Mouse (Mus musculus) thymus, postnatal 4 days (tissue): ENCODE data around the gene Fignl2.

Experiments
- DNase-seq: peaks from one replicate; pipeline ENCODE4 v3.0.0; 2021

Gene Fignl2

DNA sequence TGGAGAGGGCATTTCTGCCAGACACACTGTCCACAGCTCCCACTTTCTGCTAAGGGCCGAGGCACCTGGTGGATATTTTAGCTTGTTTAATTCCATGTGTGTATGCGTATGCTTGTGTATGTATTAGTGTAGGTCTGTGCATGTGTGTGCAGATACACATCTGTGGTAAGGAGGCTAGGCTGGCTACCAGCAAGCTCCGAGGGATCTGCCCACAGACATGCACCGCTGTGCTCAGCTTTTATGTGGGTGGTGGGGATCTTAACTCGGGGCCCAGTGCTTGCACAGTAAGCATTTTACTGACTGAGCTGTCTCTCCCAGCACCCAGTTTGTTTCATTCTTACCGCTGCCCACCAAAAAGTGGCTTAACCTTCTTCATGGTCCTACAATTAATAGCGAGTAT is 71.1 kb downstream of the Fignl2 start:
- DNase-seq: no peak

GRCm38 (mm10) chr15:101006251-101007040 is 71.9 kb downstream of the Fignl2 start:
- DNase-seq: no peak

DNA sequence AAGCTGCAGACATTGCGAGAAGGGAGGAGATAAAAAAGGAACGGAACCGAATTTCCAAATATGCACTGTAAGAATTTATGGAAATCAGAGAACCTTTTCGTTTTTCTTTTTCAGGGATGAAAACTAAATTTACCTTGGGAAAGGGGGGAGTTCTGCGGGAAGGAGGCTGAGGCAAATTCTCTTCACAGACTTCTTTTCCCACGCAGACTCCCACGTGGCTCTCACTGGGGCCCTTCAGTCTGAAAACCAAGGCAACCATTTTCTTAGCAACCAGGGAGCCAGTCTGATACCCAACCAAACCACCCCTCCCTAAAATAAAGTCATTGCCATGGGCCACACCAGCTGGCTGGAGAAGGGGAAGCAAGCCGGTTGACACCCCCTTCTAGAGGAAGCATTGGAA is 72.7 kb downstream of the Fignl2 start:
- no peak for DNase-seq

DNA sequence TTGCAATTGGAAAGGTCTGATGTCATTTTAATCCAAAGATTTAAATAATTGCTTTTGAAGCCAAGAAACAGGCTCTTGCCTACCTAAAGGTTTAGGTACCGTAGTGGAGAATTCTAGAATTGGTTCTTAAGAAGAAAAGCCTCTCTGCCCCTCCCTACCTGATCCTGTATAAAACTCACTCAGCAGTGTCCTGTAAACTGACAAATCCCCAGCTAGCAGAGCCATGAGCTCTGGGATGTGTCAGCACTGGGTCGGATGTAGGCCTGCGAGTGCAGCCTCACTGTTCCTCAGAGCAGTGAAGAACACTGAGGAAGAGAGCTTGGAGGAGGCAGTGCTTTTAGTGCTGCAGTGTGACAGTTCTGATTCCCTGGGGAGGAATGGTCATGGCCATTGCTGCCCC is 73.8 kb downstream of the Fignl2 start:
- DNase-seq: no peak

DNA sequence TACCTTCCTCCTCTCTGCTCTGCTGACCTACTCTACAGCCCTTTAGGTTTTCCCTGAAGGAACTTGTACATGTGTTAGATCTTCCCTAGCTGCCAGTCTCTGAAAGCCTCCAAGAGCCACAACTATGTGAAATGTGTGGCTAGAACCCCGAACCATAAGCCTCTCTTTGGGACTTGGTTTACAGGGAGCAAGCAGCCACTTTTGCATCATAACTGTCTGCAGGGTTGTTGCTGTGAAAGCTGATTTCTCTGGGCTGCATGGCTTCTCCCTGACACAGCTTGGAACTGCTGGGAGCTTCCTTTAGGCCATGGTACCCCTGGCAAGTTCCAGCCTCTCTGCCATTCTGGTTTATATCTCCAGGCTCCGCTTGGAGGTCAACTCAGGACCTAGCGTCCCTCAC is 75.9 kb downstream of the Fignl2 start:
- no peak for DNase-seq

DNA sequence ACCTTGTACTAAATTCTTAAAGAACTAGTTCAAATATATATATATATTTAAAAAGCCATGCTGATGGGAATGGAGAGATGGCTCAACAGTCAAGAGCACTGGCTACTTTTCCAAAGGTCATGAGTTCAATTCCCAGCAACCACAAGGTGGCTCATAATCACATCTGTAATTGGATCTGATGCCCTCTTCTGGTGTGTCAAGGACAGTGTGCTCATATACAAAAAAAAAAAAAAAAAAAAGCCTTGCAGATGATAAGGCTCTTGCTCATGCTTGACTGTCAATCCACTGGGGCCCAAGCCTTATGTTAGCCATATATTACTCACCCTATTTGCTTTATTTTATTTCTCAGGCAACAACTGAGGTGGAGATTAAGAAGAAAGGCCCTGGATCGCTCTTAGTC is 76.7 kb downstream of the Fignl2 start:
- no peak for DNase-seq
